Comparison of ENCODE assay signal across 9 mouse cellular contexts in genomic region chr9:63135801-63136200, GRCm38 (mm10). TPM values are rescaled to one million over a fixed set of nuclear protein-coding genes. Genes with fewer than 3 reads are reported as not detected.
DNase-seq lines count a peak whose midpoint lies in the region; ATAC-seq and TF ChIP-seq lines count a peak whose summit lies in the region.
"Had no signal": no experiment of that assay in that cellular context is flagged by ENCODE, and none has a peak within 500 bp of the region (broad histone marks: within the 10 kb centered on the region; RNA-seq: fewer than 3 reads in every experiment).

No protein-coding gene starts in this region.

- H3K27ac ChIP-seq in embryonic facial prominence, embryonic 11.5 days (replicated peaks; ENCODE audit: low read depth, low read length), result no peak overlapping the region
- H3K27ac ChIP-seq in hindbrain, embryonic 12.5 days, result no peak overlapping the region
- H3K27ac ChIP-seq in liver, adult 2 months (replicated peaks; ENCODE audit: insufficient read depth, low read depth, low read length), result no peak overlapping the region

- H3K9me3 ChIP-seq in embryonic facial prominence, embryonic 11.5 days (replicated peaks; ENCODE audit: control insufficient read depth, low read length), result no peaks in the 10 kb centered on the region
- H3K9me3 ChIP-seq in hindbrain, embryonic 12.5 days (replicated peaks), result no peaks in the 10 kb centered on the region

- H3K4me2 ChIP-seq in embryonic facial prominence, embryonic 11.5 days (ENCODE audit: low read depth, low read length), result no peak overlapping the region
- peak overlapping the region; percentile 49 for H3K4me2 ChIP-seq in hindbrain, embryonic 12.5 days (replicated peaks)

- H3K9ac ChIP-seq in embryonic facial prominence, embryonic 11.5 days (replicated peaks; ENCODE audit: low read length), result no peak overlapping the region
- no peak overlapping the region for H3K9ac ChIP-seq in hindbrain, embryonic 12.5 days
- H3K9ac ChIP-seq in liver, adult 2 months (ENCODE audit: low read depth, low read length), result no peak overlapping the region

- under 1% methylated on average over 16 of the region's 16 CpGs for WGBS in embryonic facial prominence, embryonic 11.5 days
- WGBS in hindbrain, embryonic 12.5 days, result under 1% methylated on average over 16 of the region's 16 CpGs
- WGBS in liver, adult 2 months, result 1% methylated on average over 16 of the region's 16 CpGs

- H3K4me3 ChIP-seq in embryonic facial prominence, embryonic 11.5 days (ENCODE audit: low read depth, low read length), result peak overlapping the region; percentile 16; the same call in 1 of the 2 replicates
- peak overlapping the region; percentile 27 for H3K4me3 ChIP-seq in hindbrain, embryonic 12.5 days
- H3K4me3 ChIP-seq in liver, adult 2 months (ENCODE audit: insufficient read depth, low read depth, low read length), result no peak overlapping the region
- H3K4me3 ChIP-seq: erythroblast, embryonic 14.5 days had no signal

- no peaks in the 10 kb centered on the region for H3K36me3 ChIP-seq in embryonic facial prominence, embryonic 11.5 days (replicated peaks; ENCODE audit: control insufficient read depth, insufficient read depth, low read depth, low read length)
- H3K36me3 ChIP-seq in hindbrain, embryonic 12.5 days, result no peaks in the 10 kb centered on the region
- no peaks in the 10 kb centered on the region for H3K36me3 ChIP-seq in liver, adult 2 months (ENCODE audit: control insufficient read depth, insufficient read depth, low read length)

- no peak for ATAC-seq in embryonic facial prominence, embryonic 11.5 days (replicated peaks; ENCODE audit: insufficient number of reproducible peaks, low FRiP score, low TSS enrichment, low read depth)
- ATAC-seq in hindbrain, embryonic 12.5 days (ENCODE audit: low FRiP score), result no peak
- ATAC-seq in erythroid progenitor cell, adult 5-6 weeks (replicated peaks; ENCODE audit: low FRiP score, poor library complexity, severe bottlenecking), result no peak

- H3K79me2 ChIP-seq in liver, adult 2 months (ENCODE audit: control insufficient read depth, insufficient read depth, low read length), result no peaks in the 10 kb centered on the region

- no peak for TF ChIP-seq POLR2A in liver, adult 2 months (IDR thresholded peaks at IDR 0.05; ENCODE audit: extremely low read depth, insufficient read depth, low read length)

- DNase-seq in layer of hippocampus, postnatal 10 days (ENCODE audit: low spot score in 2 of 2), result peak; percentile 75 to 77
- DNase-seq in layer of hippocampus, adult 9-11 months, result no peak
- DNase-seq in NIH3T3 (ENCODE audit: low read depth), result peak; percentile 76
- DNase-seq in embryonic facial prominence, embryonic 11.5 days (ENCODE audit: low spot score), result peak; percentile 78
- DNase-seq in liver, adult 2 months (ENCODE audit: extremely low read depth, low read depth, low spot score), result no peak
- DNase-seq in natural killer cell, adult 2 months (ENCODE audit: low spot score in 2 of 2), result peak; percentile 31 to 51

- peaks cover 5% of the 10 kb centered on the region; the same call in 1 of the 2 replicates for H3K4me1 ChIP-seq in embryonic facial prominence, embryonic 11.5 days (ENCODE audit: control insufficient read depth, insufficient read depth, low read length)
- peaks cover 47% of the 10 kb centered on the region for H3K4me1 ChIP-seq in hindbrain, embryonic 12.5 days
- peaks cover 3% of the 10 kb centered on the region for H3K4me1 ChIP-seq in liver, adult 2 months (ENCODE audit: control insufficient read depth, insufficient read depth, low read length)

- H3K27me3 ChIP-seq in embryonic facial prominence, embryonic 11.5 days (ENCODE audit: control insufficient read depth, insufficient read depth, low read length), result peaks cover 63% of the 10 kb centered on the region
- H3K27me3 ChIP-seq in hindbrain, embryonic 12.5 days, result peaks cover 76% of the 10 kb centered on the region
- peaks cover 30% of the 10 kb centered on the region for H3K27me3 ChIP-seq in liver, adult 2 months (ENCODE audit: control insufficient read depth, insufficient read depth, low read length)

- peak; percentile 73 for TF ChIP-seq CTCF in liver, adult 2 months (IDR thresholded peaks at IDR 0.05; ENCODE audit: low read depth, low read length)

RNA-seq across cellular contexts. Expression of gene Skor1, which starts 13.0 kb away (rescaled TPM):
- under 1 TPM; 0.09 to 0.20 TPM for total RNA-seq in layer of hippocampus, postnatal 10 days (2021)
- 0.17 and 0.53 TPM in 2 replicates for polyA plus RNA-seq in embryonic facial prominence, embryonic 11.5 days (2014; fragmentation: Nextera tagmentation; extraction: Ambion mirVana)
- polyA plus RNA-seq in hindbrain, embryonic 12.5 days (2016; fragmentation: Nextera tagmentation; extraction: Ambion mirVana), result 24.0 and 27.1 TPM in 2 replicates
- total RNA-seq in liver, adult 2 months (2014; rRNA removed), result not detected in 2 replicates
- polyA plus RNA-seq in liver, adult 2 months (2012; rRNA removed), result not detected in 2 replicates
- total RNA-seq in erythroid progenitor cell, adult 5-6 weeks (2015; ENCODE audit: low replicate concordance), result not detected in 2 replicates
- total RNA-seq in erythroid progenitor cell, adult 5-6 weeks (2017; ENCODE audit: low replicate concordance), result not detected in 2 replicates

Comparison
In these comparisons a context has a peak if more than half of its experiments do, and no peak if none do; other contexts are left out.
1. DNase-seq: peak in layer of hippocampus, postnatal 10 days (2 of 2), NIH3T3 (single experiment), embryonic facial prominence, embryonic 11.5 days (single experiment) and natural killer cell, adult 2 months (2 of 2); none in layer of hippocampus, adult 9-11 months (single experiment) and liver, adult 2 months (single experiment).